Mouse (Mus musculus): ENCODE measurements around the gene Xylt1. TPM values are rescaled to one million over a fixed set of nuclear protein-coding genes. Genes with fewer than 3 reads are reported as not detected.

Gene Xylt1
- total and polyA plus RNA-seq, 3 experiments, result 9.0 to 13.3 TPM; not detected in 1

GRCm38 (mm10) chr7:117616277-117616676 lies 235.5 kb downstream of the Xylt1 start:
- no peaks in the 10 kb centered on the region; a peak in 1 of 4 replicates for H3K4me1 ChIP-seq (ENCODE audit: control insufficient read depth in 1 of 2, insufficient read depth in 2 of 2, low read length in 2 of 2)
- DNase-seq (ENCODE audit: low read depth, low spot score), result peak; percentile 30
- TF ChIP-seq SIN3A (IDR thresholded peaks at IDR 0.05; ENCODE audit: low read length) (0 out of 2 replicates have a peak, but pooled peaks have one; percentile 23), TCF12 (IDR thresholded peaks at IDR 0.05; ENCODE audit: low read depth, low read length) (no peak), MXI1 (IDR thresholded peaks at IDR 0.05; ENCODE audit: low read depth, low read length) (0 out of 2 replicates have a peak, but pooled peaks have one; percentile 23)

GRCm38 (mm10) chr7:117618715-117619150 lies 238.0 kb downstream of the Xylt1 start:
- Histone ChIP-seq H3K27ac (ENCODE audit: control insufficient read depth, low read depth, low read length) (no peak overlapping the region), H3K4me3 (ENCODE audit: control insufficient read depth in 1 of 2, insufficient read depth in 1 of 2, low read depth in 2 of 2, low read length in 2 of 2) (no peak overlapping the region), H3K4me1 (ENCODE audit: control insufficient read depth in 1 of 2, insufficient read depth in 2 of 2, low read length in 2 of 2) (no peaks in the 10 kb centered on the region; a peak in 1 of 4 replicates), H3K27me3 (ENCODE audit: control insufficient read depth in 1 of 2, insufficient read depth in 2 of 2, low read length in 2 of 2) (no peaks in the 10 kb centered on the region), H3K36me3 (ENCODE audit: control insufficient read depth in 1 of 2, insufficient read depth in 2 of 2, low read length in 2 of 2) (peaks cover 0 to 2% of the 10 kb centered on the region in 2 experiments; a peak in 1 of 4 replicates), H3K9ac (ENCODE audit: control insufficient read depth, low read depth, low read length, poor library complexity, severe bottlenecking) (no peak overlapping the region), H3K79me2 (ENCODE audit: control insufficient read depth, insufficient read depth, low read length, poor library complexity) (no peaks in the 10 kb centered on the region), H3K9me3 (replicated peaks; ENCODE audit: insufficient read depth, low read length) (no peaks in the 10 kb centered on the region)
- TF ChIP-seq MYB (IDR thresholded peaks at IDR 0.05; ENCODE audit: low read depth, low read length) (no peak), TBP (IDR thresholded peaks at IDR 0.05; ENCODE audit: low read depth, low read length) (no peak), POLR2AphosphoS2 (IDR thresholded peaks at IDR 0.05; ENCODE audit: low read length) (no peak), ZC3H11A (IDR thresholded peaks at IDR 0.05; ENCODE audit: low read depth, low read length) (no peak)
- DNase-seq (ENCODE audit: low read depth, low spot score), result no peak

More at GRCm38 (mm10) chr7:117616277-117616676, 235.5 kb downstream of the Xylt1 start:
- no peaks in the 10 kb centered on the region for H3K27me3 ChIP-seq (ENCODE audit: control insufficient read depth in 1 of 2, insufficient read depth in 2 of 2, low read length in 2 of 2)
- peaks cover 2% of the 10 kb centered on the region in 2 experiments; a peak in 2 of 4 replicates for H3K36me3 ChIP-seq (ENCODE audit: control insufficient read depth in 1 of 2, insufficient read depth in 2 of 2, low read length in 2 of 2)
- no peaks in the 10 kb centered on the region for H3K79me2 ChIP-seq (ENCODE audit: control insufficient read depth, insufficient read depth, low read length, poor library complexity)
- no peak overlapping the region for H3K27ac ChIP-seq (ENCODE audit: control insufficient read depth, low read depth, low read length)
- no peak overlapping the region for H3K9ac ChIP-seq (ENCODE audit: control insufficient read depth, low read depth, low read length, poor library complexity, severe bottlenecking)
- no peak overlapping the region for H3K4me3 ChIP-seq (ENCODE audit: control insufficient read depth in 1 of 2, insufficient read depth in 1 of 2, low read depth in 2 of 2, low read length in 2 of 2)
- no peaks in the 10 kb centered on the region for H3K9me3 ChIP-seq (replicated peaks; ENCODE audit: insufficient read depth, low read length)

DNA sequence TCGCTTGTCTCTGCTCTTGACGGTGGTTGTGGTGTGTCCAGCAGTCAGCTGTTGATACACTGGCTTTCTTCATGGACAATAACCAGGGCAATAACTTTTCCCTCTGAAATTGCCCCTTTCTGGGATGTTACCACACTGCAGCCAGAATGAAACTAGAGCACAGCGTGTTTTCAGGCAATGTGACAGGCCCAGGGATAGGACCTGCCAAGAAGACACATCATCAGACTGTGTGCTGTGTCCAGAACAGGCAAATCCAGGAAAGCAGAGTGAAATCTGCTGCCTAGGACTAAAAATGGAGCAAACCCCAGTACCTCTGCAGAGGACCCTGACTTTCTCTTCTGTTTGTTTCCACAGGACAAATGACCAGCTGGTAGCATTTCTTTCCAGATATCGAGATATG lies 240.8 kb downstream of the Xylt1 start:
- H3K27ac ChIP-seq (ENCODE audit: control insufficient read depth, low read depth, low read length), result no peak overlapping the region
- H3K36me3 ChIP-seq (ENCODE audit: control insufficient read depth in 1 of 2, insufficient read depth in 2 of 2, low read length in 2 of 2), result no peaks in the 10 kb centered on the region; a peak in 1 of 4 replicates
- H3K79me2 ChIP-seq (ENCODE audit: control insufficient read depth, insufficient read depth, low read length, poor library complexity), result no peaks in the 10 kb centered on the region
- H3K9ac ChIP-seq (ENCODE audit: control insufficient read depth, low read depth, low read length, poor library complexity, severe bottlenecking), result no peak overlapping the region
- no peaks in the 10 kb centered on the region for H3K27me3 ChIP-seq (ENCODE audit: control insufficient read depth in 1 of 2, insufficient read depth in 2 of 2, low read length in 2 of 2)
- DNase-seq (ENCODE audit: low read depth, low spot score), result no peak
- no peaks in the 10 kb centered on the region for H3K4me1 ChIP-seq (ENCODE audit: control insufficient read depth in 1 of 2, insufficient read depth in 2 of 2, low read length in 2 of 2)
- no peak for TF ChIP-seq MAX (IDR thresholded peaks at IDR 0.05; ENCODE audit: low read length)
- no peak for TF ChIP-seq RAD21 (IDR thresholded peaks at IDR 0.05; ENCODE audit: low read depth, low read length)
- no peak for TF ChIP-seq MXI1 (IDR thresholded peaks at IDR 0.05; ENCODE audit: low read depth, low read length)
- no peak for TF ChIP-seq GABPA (IDR thresholded peaks at IDR 0.05; ENCODE audit: low read depth, low read length)
- no peak for TF ChIP-seq SIN3A (IDR thresholded peaks at IDR 0.05; ENCODE audit: low read length)
- TF ChIP-seq KAT2A (conservative IDR thresholded peaks at IDR 0.05; ENCODE audit: low read depth, low read length), result no peak
- TF ChIP-seq SMC3 (IDR thresholded peaks at IDR 0.05; ENCODE audit: low read depth, low read length), result no peak
- TF ChIP-seq ZMIZ1 (IDR thresholded peaks at IDR 0.05; ENCODE audit: low read depth, low read length), result no peak
- TF ChIP-seq ETS1 (IDR thresholded peaks at IDR 0.05; ENCODE audit: low read depth, low read length), result no peak
- TF ChIP-seq MAFK (IDR thresholded peaks at IDR 0.05; ENCODE audit: borderline replicate concordance, low read depth, low read length), result no peak
- no peak for TF ChIP-seq MEF2A (IDR thresholded peaks at IDR 0.05; ENCODE audit: extremely low read depth, insufficient replicate concordance, low read depth, low read length, poor library complexity, severe bottlenecking)
- TF ChIP-seq POLR2AphosphoS5 (IDR thresholded peaks at IDR 0.05; ENCODE audit: borderline replicate concordance, low read depth, low read length), result no peak
- TF ChIP-seq BHLHE40 (IDR thresholded peaks at IDR 0.05; ENCODE audit: borderline replicate concordance, low read depth, low read length), result no peak
- no peak for TF ChIP-seq MAZ (IDR thresholded peaks at IDR 0.05; ENCODE audit: low read depth, low read length)
- TF ChIP-seq CHD1 (IDR thresholded peaks at IDR 0.05; ENCODE audit: low read depth, low read length), result no peak
- no peaks in the 10 kb centered on the region for H3K9me3 ChIP-seq (replicated peaks; ENCODE audit: insufficient read depth, low read length)
- no peak overlapping the region for H3K4me3 ChIP-seq (ENCODE audit: control insufficient read depth in 1 of 2, insufficient read depth in 1 of 2, low read depth in 2 of 2, low read length in 2 of 2)

Data from MEL (cell line).